Mouse (Mus musculus) thymus, postnatal 0 days (tissue): ENCODE results near the gene 1700030K09Rik. TPM values are rescaled to one million over a fixed set of nuclear protein-coding genes. Genes with fewer than 3 reads are reported as not detected.

Experiments
- DNase-seq: peaks from one replicate; pipeline ENCODE4 v3.0.0-alpha.2; 2015; ENCODE audit warnings: low spot score
- polyA plus RNA-seq: library from polyadenylated mRNA; unstranded; fragments of >200 nt; fragmentation: Nextera tagmentation; extraction: Ambion mirVana; gene quantifications from 2 replicates; pipeline ENCODE4 v1.2.1, GENCODE M21; 2015

Gene 1700030K09Rik
- polyA plus RNA-seq, 1 experiment from 2014 or later: 8.0 TPM

- DNase-seq: no peak
These were observed 16.3 kb downstream of the 1700030K09Rik start for GRCm38 (mm10) chr8:72459881-72460533.

GRCm38 (mm10) chr8:72464211-72464610, 20.5 kb downstream of the 1700030K09Rik start:
- DNase-seq: no peak

- DNase-seq: no peak
These were observed 25.6 kb downstream of the 1700030K09Rik start for GRCm38 (mm10) chr8:72469243-72469642.

- DNase-seq: no peak
These were observed 26.3 kb downstream of the 1700030K09Rik start for GRCm38 (mm10) chr8:72469984-72470383.

- no peak for DNase-seq
These were observed 27.0 kb downstream of the 1700030K09Rik start for GRCm38 (mm10) chr8:72470684-72471083.

- peak; percentile 99 for DNase-seq
These were observed 31.3 kb downstream of the 1700030K09Rik start, which contains the start of gene Cherp for GRCm38 (mm10) chr8:72474826-72475546. TSS of gene Cherp (minus strand) at chr8:72475226.

DNA sequence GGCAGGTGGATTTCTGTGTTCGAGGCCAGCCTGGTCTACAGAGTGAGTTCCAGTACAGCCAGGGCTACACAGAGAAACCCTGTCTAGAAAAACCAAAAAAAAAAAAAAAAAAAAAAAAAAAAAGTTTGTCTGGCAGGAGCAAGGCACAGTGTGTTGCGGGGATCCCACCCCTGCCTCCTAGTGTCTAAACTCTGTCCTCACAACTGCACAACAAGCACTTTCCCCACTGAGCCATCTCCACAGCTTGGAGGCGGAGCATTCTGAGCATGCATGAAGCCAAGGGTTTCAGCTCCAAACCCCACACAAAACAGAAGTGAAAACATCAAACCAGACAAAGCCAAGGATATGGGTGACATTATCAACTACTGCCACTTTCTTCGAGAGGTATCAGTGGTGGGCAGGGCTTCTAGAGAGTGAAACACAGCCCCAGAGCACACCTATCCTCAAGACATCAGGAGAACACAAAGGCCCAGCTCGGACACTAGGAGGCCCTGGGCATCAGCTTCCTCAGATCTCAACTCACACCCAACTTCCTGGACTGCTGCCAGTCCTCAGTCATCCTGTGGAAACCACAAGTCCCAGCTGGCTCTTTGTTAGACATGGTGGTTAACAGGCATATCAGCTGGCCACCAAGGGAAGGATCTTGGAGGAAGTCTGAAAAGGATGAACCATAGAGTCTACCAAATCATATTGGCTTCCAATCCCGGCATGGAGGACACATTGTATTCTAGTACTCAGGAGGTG, 41.9 kb downstream of the 1700030K09Rik start:
- peak; percentile 20 for DNase-seq

- DNase-seq: no peak
These were observed 43.3 kb downstream of the 1700030K09Rik start for GRCm38 (mm10) chr8:72487014-72487413.

- DNase-seq: no peak
These were observed 47.3 kb downstream of the 1700030K09Rik start for GRCm38 (mm10) chr8:72491017-72491416.

DNA sequence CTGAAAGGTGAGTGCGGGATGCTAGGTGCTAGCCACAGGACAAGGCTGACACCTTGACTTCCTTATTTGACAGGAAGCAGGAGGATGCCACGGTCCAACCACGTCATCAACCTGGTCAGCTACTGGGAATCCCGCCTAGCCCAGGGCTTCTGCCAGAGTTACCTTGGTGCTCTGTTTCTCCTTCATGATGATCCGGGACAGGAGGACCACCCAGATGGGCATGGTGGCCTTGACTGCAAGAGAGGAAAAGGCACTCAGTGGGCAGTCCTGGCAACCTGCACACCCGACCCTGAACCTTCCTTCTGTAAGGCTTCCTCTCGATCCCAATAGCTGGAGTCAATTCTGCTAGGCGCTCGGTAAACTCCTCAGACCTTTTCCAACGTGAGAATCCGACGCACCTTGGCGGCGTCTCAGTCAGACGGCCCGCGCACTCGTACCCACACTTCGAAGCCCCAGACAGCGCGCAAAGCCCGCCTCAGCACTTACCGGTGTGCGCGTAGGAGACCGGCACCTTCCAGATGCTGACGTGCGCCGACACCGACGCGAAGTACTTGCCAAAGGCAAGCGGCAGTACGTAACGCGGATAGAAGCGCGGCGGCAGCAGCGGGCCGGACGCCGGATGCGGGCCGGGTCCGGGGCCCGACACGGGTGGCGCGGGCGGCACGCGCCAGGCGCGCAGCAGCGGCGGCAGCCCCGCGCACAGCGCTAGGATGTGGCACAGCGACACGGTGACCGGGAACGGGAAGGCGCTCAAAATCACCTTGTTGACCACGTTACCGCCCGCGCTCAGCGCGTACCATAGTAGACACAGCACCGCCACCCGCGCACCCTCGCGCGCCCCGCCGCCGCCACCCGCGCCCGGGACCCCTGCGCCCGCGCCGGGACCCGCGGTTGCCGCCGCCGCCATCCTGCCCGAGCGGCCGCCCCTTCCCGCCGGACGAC, 48.3 kb downstream of the 1700030K09Rik start, which contains the start of gene Slc35e1:
Slc35e1 (minus strand) TSS at position 935 of the 942 bp plus-strand sequence.
- peak; percentile 59 for DNase-seq

- peak; percentile 100 for DNase-seq
These were observed 49.0 kb downstream of the 1700030K09Rik start for GRCm38 (mm10) chr8:72492622-72493081.

DNA sequence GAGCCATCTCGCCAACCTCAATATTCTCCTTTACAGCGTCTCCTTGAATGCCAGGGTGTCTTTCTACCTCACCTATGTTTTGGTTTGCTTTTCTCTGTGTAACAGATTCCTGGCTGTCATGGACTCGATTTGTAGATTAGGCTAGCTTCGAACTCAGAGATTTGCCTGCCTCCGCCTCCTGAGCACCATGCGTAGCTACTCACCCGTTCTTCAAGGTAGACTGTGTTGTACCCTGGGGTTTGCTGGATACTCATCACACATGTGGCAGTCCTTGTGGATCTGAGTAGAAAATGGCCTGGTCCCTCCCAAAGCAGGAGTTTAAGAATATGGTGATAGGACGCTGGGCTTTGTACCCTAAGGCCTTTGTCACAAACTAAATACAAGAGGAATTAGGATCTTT, 49.7 kb downstream of the 1700030K09Rik start:
- DNase-seq: no peak

DNA sequence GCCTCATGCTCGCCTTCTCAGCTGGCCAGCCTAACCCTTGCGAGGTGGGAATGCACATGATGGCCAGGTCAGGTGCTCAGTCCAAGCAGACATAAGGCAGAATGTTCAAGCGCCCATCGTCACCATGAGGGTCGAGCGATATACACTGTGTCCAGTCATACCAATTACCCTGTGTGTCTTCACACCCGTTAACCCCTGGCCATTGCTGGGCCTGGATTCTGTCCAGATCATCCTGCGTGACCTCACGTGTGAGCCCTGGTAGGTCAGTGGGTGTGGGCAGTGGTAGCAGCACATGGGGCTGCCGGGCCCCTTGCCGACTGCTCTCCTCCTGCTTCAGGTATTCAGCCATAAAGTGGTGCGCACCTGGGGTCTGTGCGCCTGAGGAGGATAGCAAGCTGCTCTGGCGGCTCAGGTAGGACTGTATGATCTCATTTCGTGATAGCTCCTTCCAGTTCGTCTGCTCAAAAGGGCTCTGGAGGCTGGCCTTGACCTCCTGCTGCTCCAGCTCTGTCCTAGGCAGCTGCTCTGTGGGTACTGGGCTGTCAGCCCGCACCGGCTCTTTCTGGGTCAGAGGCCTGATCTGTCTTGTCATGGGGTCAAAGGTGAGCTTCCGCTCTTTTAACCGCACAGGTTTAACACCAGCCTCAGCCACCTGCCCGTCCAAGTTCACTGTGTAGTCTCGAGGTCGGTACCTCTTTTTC, 51.9 kb downstream of the 1700030K09Rik start:
- DNase-seq: no peak

- DNase-seq: no peak
These were observed 52.5 kb downstream of the 1700030K09Rik start for GRCm38 (mm10) chr8:72496217-72496616.

DNA sequence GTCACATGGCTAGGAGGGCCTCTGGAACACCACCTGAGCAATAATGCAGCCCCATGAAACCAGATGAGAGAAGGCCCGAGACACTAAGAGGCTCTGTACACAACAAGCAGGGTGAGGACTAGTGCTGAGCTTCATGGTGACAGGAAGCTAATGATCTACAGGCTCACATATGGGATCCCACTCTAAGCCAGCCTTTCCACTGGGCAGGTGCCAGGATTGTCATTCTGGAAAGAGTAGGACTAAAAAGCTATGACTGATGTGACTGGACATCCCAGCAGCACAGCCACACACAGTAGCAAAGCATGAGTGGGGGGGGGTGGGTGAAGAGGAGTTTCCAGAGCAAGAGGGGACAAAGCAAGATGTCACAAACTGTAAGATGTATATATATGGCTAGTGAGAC, 54.2 kb downstream of the 1700030K09Rik start:
- no peak for DNase-seq

GRCm38 (mm10) chr8:72498527-72498926, 54.8 kb downstream of the 1700030K09Rik start:
- DNase-seq: no peak

DNA sequence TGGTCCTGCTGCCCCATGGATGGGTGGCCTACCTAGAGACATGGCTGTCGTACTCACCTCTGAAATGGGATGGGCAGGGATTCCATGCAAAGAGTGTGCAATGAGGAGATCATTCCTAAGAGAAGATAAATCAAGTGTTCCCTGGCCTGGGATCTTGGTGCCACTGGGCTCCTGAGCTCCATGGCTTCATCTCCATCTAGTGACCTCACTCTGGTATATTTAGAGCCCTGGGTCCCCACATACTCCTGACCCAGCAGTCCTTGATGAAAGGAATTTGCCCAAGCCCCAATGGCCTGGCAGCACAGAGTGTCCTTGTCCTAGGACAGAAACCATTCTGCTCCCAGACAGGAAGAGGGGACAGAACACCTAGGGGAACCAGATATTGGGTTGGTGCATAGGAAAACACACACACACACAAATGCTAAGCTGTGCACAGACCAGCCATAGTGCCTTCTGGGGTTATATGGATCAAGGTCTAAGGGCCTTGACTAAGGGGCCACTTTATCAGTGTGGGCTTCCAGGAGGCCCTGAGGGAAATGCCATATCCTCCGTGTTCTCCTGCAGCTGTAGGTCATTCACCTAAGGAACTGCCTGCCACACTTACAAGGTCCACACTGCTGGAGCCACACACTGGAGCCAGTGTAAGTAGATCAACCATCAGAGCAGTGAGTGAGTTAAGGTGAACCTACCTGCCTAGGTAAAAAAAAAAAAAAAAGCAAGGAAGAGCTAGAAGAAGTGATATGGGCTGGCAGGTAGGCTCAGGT, 56.0 kb downstream of the 1700030K09Rik start:
- DNase-seq: no peak

DNA sequence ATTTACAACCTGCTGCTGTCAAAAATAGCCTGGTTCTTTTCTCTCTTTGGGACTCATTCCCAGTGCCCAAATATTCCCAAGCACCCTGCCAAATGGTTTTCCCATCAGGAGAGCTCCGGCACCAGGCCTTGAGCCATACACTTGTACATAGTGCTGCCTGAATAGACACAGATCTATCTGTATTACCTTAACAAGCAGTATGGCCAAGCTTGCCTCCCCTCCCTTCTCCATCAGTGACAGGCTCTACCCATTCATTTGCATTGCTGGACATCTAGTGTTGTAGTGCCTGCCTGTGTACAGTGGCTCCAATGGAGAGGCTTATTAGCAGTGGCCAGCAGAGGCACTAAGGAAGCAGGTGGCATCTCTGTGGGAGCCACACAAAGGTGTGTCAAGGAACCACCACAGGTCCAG, 56.8 kb downstream of the 1700030K09Rik start:
- no peak for DNase-seq

GRCm38 (mm10) chr8:72504137-72504536, 60.5 kb downstream of the 1700030K09Rik start:
- DNase-seq: peak; percentile 18
